Mouse (Mus musculus) midbrain, embryonic 11.5 days (tissue): Measurements from ENCODE around the gene Fam192a. TPM values are rescaled to one million over a fixed set of nuclear protein-coding genes. Genes with fewer than 3 reads are reported as not detected.

Source experiments
- ATAC-seq: fragments of 200-750 bp; cut with Nextera tagmentation; 2 replicates; pipeline ENCODE4 v1.8.0; 2017; ENCODE audit warnings: moderate TSS enrichment, moderate library complexity; ENCODE audit not compliant: low FRiP score
- DNase-seq: peaks from one replicate; pipeline ENCODE4 v3.0.0; 2015; ENCODE audit warnings: low spot score; ENCODE audit errors: missing footprints
- H3K27ac ChIP-seq: fragments of 300-500 bp; sonication (generic); 2 replicates; pipeline ENCODE4 v1.5.1; 2014; ENCODE audit warnings: low read depth, low read length
- H3K27me3 ChIP-seq: fragments of 300-500 bp; sonication (generic); 2 replicates; pipeline ENCODE4 v1.6.1; 2014; ENCODE audit warnings: mild to moderate bottlenecking, low read length, moderate library complexity, mixed read lengths; ENCODE audit not compliant: control insufficient read depth, insufficient read depth
- H3K36me3 ChIP-seq: fragments of 300-500 bp; sonication (generic); 2 replicates; pipeline ENCODE4 v1.6.1; 2014; ENCODE audit warnings: mild to moderate bottlenecking, low read length, moderate library complexity, mixed read lengths; ENCODE audit not compliant: control insufficient read depth, insufficient read depth
- H3K4me1 ChIP-seq: fragments of 300-500 bp; sonication (generic); 2 replicates; pipeline ENCODE4 v1.6.1; 2014; ENCODE audit warnings: low read length; ENCODE audit not compliant: control insufficient read depth, insufficient read depth
- H3K4me2 ChIP-seq: fragments of 300-500 bp; sonication (generic); 2 replicates; pipeline ENCODE4 v1.6.1; 2014; ENCODE audit warnings: mild to moderate bottlenecking, moderate library complexity
- H3K4me3 ChIP-seq: fragments of 300-500 bp; sonication (generic); 2 replicates; pipeline ENCODE4 v1.5.1; 2014; ENCODE audit warnings: low read depth, low read length
- H3K9ac ChIP-seq: fragments of 300-500 bp; sonication (generic); 2 replicates; pipeline ENCODE4 v1.6.1; 2014; ENCODE audit warnings: low read length
- H3K9me3 ChIP-seq: fragments of 300-500 bp; sonication (generic); 2 replicates; pipeline ENCODE4 v1.6.1; 2016; ENCODE audit warnings: low read length; ENCODE audit not compliant: control insufficient read depth
- WGBS: fragments of 180-500 bp; shearing (Covaris S2); extraction: QIAGEN DNeasy Blood & Tissue Kit; methylation state at CpG from one replicate; pipeline ENCODE4 v1.1.7; 2014; 5-methylcytosine and 5-hydroxymethylcytosine counted together
- polyA plus RNA-seq: library from polyadenylated mRNA; unstranded; fragments of >200 nt; fragmentation: Nextera tagmentation; extraction: Ambion mirVana; gene quantifications from 2 replicates; pipeline ENCODE4 v1.2.1, GENCODE M21; 2014

Gene Fam192a
- polyA plus RNA-seq, 1 experiment from 2014 or later: 107 TPM

DNA sequence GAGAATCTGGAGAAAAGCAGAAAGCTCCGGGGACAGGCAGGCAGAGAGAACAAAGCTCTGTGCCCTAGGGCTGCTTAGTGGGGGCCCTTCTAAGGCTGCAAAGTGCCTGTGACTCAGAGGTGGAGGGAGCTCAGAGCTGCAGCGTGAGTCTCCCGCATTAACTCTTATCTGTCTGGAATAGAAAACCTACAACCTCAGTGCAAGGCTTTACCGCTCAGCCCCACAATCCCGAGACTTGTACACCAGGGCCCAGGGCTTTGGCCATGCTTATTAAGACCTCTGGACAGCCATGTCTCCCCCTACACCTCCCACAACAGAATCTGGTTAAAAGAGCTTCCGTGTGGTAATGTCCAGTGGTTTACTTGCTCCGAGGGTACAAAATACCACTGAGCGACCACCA lies 69.8 kb downstream of the Fam192a start:
- H3K4me1 ChIP-seq: peaks cover 14% of the 10 kb centered on the region
- H3K27ac ChIP-seq: no peak overlapping the region
- WGBS: 3% methylated on average over 8 of the region's 8 CpGs
- H3K4me2 ChIP-seq: peak overlapping the region; percentile 90
- H3K9ac ChIP-seq: peak overlapping the region; percentile 41
- ATAC-seq (no peak), DNase-seq (peak; percentile 94)
- no peaks in the 10 kb centered on the region for H3K9me3 ChIP-seq
- no peak overlapping the region for H3K4me3 ChIP-seq
- peaks cover 15% of the 10 kb centered on the region for H3K27me3 ChIP-seq
- no peaks in the 10 kb centered on the region for H3K36me3 ChIP-seq

DNA sequence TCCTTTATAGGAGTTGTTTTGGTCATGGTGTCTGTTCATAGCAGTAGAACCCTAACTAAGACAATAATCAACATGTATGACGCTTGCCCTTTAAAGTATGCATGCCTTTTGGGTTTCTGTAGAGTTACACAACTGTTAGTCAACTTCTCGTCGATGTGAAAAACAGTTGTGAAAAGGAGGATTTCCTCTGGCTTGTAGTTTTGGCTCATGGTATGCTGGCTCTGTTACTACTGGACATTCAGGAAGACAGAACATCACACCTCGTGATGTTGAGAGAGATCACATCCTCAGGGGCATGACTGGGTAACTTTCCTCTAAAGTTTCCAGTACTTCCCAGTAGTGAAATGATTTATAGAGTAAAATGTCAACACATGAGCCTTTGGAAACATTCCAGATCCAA lies 71.2 kb downstream of the Fam192a start:
- Histone ChIP-seq H3K27me3 (peaks cover 15% of the 10 kb centered on the region), H3K27ac (no peak overlapping the region), H3K4me1 (peaks cover 14% of the 10 kb centered on the region), H3K36me3 (no peaks in the 10 kb centered on the region), H3K9ac (no peak overlapping the region), H3K4me2 (no peak overlapping the region), H3K9me3 (no peaks in the 10 kb centered on the region), H3K4me3 (no peak overlapping the region)
- no peak for ATAC-seq
- 94% methylated on average over 4 of the region's 4 CpGs for WGBS
- DNase-seq: no peak

DNA sequence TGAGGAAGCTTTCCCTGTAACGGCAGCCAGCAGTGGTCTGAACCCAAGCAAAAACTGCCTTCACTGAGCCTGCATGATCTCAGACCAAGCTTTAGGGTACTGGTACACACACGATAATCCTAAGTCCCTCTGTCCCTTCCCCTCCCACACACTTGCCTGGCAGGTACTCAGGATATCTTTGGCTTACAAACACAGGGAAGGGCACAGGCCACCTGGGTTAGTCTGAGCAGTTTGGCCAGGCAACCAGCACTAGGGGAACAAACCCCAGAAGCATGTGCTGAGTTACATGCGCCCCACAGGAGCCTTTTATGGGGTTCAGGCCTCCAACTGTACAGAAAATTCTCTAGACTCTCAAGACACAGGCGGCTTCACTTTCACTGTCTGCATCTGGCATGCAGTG lies 71.9 kb downstream of the Fam192a start:
- Histone ChIP-seq H3K9me3 (no peaks in the 10 kb centered on the region), H3K27ac (no peak overlapping the region), H3K27me3 (peaks cover 14% of the 10 kb centered on the region), H3K4me2 (no peak overlapping the region), H3K36me3 (no peaks in the 10 kb centered on the region), H3K4me3 (no peak overlapping the region), H3K9ac (no peak overlapping the region), H3K4me1 (peaks cover 11% of the 10 kb centered on the region)
- WGBS: 72% methylated on average over 4 of the region's 4 CpGs
- ATAC-seq (no peak), DNase-seq (no peak)

DNA sequence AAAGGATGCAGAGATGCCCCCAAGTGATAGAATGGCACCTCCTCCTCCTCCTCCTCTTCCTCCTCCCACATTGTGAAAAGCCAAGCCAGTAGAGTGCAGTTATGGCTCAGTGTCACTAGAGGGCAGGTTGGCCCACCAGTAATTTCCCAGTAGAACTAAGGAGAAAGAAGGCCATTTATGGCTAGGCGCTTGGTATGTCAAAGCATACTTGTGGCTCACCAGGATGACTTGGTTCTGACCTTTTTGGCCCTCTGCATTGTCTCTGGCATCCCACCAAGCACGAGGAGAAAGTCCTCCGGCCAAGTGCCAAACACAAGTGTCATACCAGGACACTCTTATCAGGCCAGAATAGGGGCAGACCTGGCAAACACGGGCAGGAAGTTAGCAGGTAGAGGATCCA lies 73.6 kb downstream of the Fam192a start:
- Histone ChIP-seq H3K9ac (no peak overlapping the region), H3K27me3 (peaks cover 7% of the 10 kb centered on the region), H3K4me1 (peaks cover 6% of the 10 kb centered on the region), H3K36me3 (no peaks in the 10 kb centered on the region), H3K4me3 (no peak overlapping the region), H3K9me3 (no peaks in the 10 kb centered on the region), H3K27ac (no peak overlapping the region), H3K4me2 (no peak overlapping the region)
- peak; percentile 6; the same call in 1 of the 2 replicates for ATAC-seq
- WGBS: 46% methylated on average over 4 of the region's 4 CpGs
- DNase-seq: peak; percentile 95

DNA sequence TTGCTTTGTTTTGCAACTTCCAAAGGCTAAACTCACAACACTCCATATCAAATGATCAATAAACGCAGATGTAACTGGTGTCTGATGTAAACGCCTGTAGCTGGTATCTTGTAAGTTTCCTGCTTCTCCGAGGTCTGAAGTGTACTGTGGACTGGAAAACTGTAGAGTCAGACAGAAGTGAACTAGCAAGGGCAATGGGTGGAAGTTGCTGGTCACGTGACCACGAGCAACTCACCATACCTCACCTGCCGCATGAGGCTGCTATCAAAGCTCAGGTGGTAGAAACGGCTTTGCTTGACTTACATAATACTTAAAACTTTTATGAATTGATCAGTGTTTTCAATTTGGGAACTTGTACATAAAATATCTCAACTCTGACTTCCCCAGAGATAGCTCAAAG lies 74.6 kb downstream of the Fam192a start:
- Histone ChIP-seq H3K27me3 (no peaks in the 10 kb centered on the region), H3K27ac (no peak overlapping the region), H3K36me3 (no peaks in the 10 kb centered on the region), H3K9ac (no peak overlapping the region), H3K4me1 (peaks cover 4% of the 10 kb centered on the region; the same call in 1 of the 2 replicates), H3K4me2 (no peak overlapping the region), H3K9me3 (no peaks in the 10 kb centered on the region), H3K4me3 (no peak overlapping the region)
- WGBS: 89% methylated on average over 7 of the region's 7 CpGs
- ATAC-seq: no peak
- DNase-seq: no peak

DNA sequence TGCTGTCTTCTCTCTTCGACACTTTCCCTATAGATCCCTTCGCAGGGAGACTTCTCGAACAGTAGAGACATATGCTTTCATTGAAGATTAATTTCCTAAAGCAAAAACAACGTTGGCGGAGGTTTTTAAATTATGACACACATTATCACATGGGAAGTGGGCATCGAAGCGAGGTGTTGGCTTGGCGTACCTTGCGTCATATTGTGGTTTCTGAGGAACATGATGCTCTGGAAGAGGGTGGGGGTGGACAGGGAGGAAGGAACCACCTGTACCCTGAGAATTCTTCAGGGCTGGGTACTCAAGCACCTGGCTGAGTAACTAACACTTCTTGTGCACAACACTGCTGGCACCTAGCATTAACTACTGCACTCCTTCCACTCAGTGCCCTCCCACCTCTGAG lies 77.2 kb downstream of the Fam192a start:
- ATAC-seq: no peak
- Histone ChIP-seq H3K4me2 (no peak overlapping the region), H3K9ac (no peak overlapping the region), H3K9me3 (no peaks in the 10 kb centered on the region), H3K4me3 (no peak overlapping the region), H3K4me1 (no peaks in the 10 kb centered on the region), H3K27me3 (no peaks in the 10 kb centered on the region), H3K36me3 (no peaks in the 10 kb centered on the region), H3K27ac (no peak overlapping the region)
- WGBS: 88% methylated on average over 9 of the region's 9 CpGs
- no peak for DNase-seq

Other genes starting within 250 kb of the Fam192a start
- 56.8 and 60.4 TPM in 2 replicates for gene Herpud1, start 215.6 kb downstream of the Fam192a start, polyA plus RNA-seq
- gene Nlrc5, start 167.6 kb downstream of the Fam192a start, polyA plus RNA-seq: 0.23 TPM in 1 of 2 replicates, not detected in the other
- 11.1 and 12.4 TPM in 2 replicates for gene Cpne2, start 69.0 kb downstream of the Fam192a start, polyA plus RNA-seq
- gene Rspry1, start 60 bp downstream of the Fam192a start, polyA plus RNA-seq: 50.7 and 51.9 TPM in 2 replicates
- 94.6 and 108 TPM in 2 replicates for gene Arl2bp, start 64.6 kb upstream of the Fam192a start, polyA plus RNA-seq
- gene Pllp, start 94.3 kb upstream of the Fam192a start, polyA plus RNA-seq: 0.66 TPM in 1 of 2 replicates, not detected in the other
- gene Ccl22, start 143.6 kb upstream of the Fam192a start, polyA plus RNA-seq: not detected in 2 replicates
- 9.4 and 10.4 TPM in 2 replicates for gene Cx3cl1, start 170.0 kb upstream of the Fam192a start, polyA plus RNA-seq
- not detected in 2 replicates for gene Ccl17, start 208.5 kb upstream of the Fam192a start, polyA plus RNA-seq
- gene Coq9, start 236.3 kb upstream of the Fam192a start, polyA plus RNA-seq: 49.4 and 51.5 TPM in 2 replicates
- 134 and 154 TPM in 2 replicates for gene Ciapin1, start 236.4 kb upstream of the Fam192a start, polyA plus RNA-seq